Mouse (Mus musculus): ENCODE measurements around the gene Idh1.

- TF ChIP-seq GATA1 (IDR thresholded peaks at IDR 0.05; ENCODE audit: borderline replicate concordance, low read length) (no peak), FLI1 (IDR thresholded peaks at IDR 0.05; ENCODE audit: low read length) (no peak)
These were observed 74.1 kb downstream of the Idh1 start for GRCm38 (mm10) chr1:65112031-65112806.
